In the genomic region with DNA sequence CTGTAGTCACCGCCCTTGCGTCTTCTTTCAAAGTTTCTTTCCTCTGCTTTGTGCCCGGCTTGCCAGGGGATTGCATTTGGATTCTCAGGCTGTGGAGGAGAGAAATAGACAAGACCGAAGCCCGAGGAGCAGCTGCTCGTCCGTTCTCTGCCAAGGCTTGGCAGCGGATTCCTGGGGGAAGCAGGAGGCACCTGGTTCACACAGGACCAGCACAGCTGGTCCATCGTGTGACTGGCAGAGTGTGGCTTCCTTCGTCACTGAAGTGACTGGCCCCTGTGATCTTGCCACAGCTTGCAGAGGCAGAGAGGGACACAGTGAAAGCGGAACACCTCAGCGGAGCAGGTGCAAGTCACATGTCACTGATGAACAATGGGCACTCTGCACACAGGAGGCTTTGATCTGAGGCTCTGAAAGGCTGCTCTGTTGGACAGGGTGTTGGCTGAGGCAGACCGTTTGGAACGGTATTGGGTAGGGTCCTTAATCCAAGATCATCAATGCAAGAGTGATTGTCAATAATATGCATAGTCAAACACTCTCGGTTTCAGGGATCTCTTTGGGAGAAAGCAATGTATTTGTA, we compare ENCODE assay signal across 8 mouse cellular contexts.
DNase-seq lines count a peak whose midpoint lies in the region; ATAC-seq lines count a peak whose summit lies in the region.

No protein-coding gene starts in this region.

- DNase-seq in cerebellum, adult 11-12 months, result peak; percentile 8
- peak; percentile 14 to 16 for DNase-seq in layer of hippocampus, adult 8-10 months (ENCODE audit: low spot score in 2 of 2)
- DNase-seq in layer of hippocampus, adult 9-10 months (ENCODE audit: low spot score), result no peak
- peak; percentile 35 for DNase-seq in gastrocnemius, postnatal 25 days
- peak; percentile 76 to 80 for DNase-seq in right cerebral cortex, postnatal 10 days (ENCODE audit: low spot score in 2 of 2)
- DNase-seq in thymus, adult 18-20 months, result no peak
- no peak for DNase-seq in spleen, postnatal 36 days (ENCODE audit: low spot score in 2 of 2)

- no peak for ATAC-seq in cerebellum, adult (ENCODE audit: insufficient number of reproducible peaks, low FRiP score, low TSS enrichment)

Comparison
In these comparisons a context has a peak if more than half of its experiments do, and no peak if none do; other contexts are left out.
1. DNase-seq: peak in cerebellum, adult 11-12 months (single experiment), layer of hippocampus, adult 8-10 months (2 of 2), gastrocnemius, postnatal 25 days (single experiment) and right cerebral cortex, postnatal 10 days (2 of 2); none in layer of hippocampus, adult 9-10 months (single experiment), thymus, adult 18-20 months (0 of 2) and spleen, postnatal 36 days (0 of 2).